Mouse (Mus musculus): ENCODE results near the gene 1700010B08Rik. TPM values are rescaled to one million over a fixed set of nuclear protein-coding genes. Genes with fewer than 3 reads are reported as not detected.

The 1700010B08Rik gene
- polyA plus RNA-seq, 2 experiments, result not detected

DNA sequence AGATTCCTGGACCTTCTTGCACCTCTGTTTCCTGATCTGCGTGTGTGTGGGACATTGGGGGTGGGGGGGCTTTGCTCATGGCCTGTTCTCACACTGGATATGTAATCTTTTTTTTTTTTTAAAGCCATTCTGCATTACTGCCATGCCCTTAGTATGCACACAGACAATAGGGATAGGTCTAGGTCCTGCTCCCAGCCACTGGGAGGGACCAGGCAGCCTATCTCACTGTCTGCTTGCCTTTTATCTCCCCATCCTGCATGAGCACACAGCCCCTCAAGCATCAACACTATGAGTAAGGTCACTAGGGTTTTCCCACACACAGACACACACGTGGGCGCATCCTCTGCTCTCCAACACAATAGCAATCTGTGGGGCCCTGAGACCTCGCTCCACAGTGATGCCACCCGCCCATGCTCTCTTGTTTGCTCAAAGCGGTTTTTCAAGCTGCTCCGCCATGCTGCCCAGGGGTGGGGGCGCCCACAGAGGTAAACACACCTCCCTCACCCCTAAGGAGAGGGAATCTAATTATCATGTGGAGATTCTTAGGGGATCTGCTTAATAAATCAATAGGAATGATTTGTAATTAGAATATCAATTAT lies 4.5 kb upstream of the 1700010B08Rik start:
- Histone ChIP-seq H3K27me3 (ENCODE audit: control insufficient read depth, insufficient read depth, low read length) (no peaks in the 10 kb centered on the region), H3K4me1 (ENCODE audit: control insufficient read depth, insufficient read depth, low read length) (peaks cover 10% of the 10 kb centered on the region), H3K9ac (ENCODE audit: low read depth, low read length, severe bottlenecking) (no peak overlapping the region), H3K9me3 (ENCODE audit: control insufficient read depth, low read length) (no peaks in the 10 kb centered on the region; the same call in 1 of the 2 replicates), H3K27ac (replicated peaks; ENCODE audit: low read depth, low read length) (no peak overlapping the region), H3K4me2 (replicated peaks; ENCODE audit: low read depth, low read length, severe bottlenecking) (no peak overlapping the region), H3K36me3 (ENCODE audit: control insufficient read depth, insufficient read depth, low read length) (no peaks in the 10 kb centered on the region), H3K4me3 (replicated peaks; ENCODE audit: low read length) (no peak overlapping the region)
- DNase-seq (ENCODE audit: low spot score) (no peak), ATAC-seq (ENCODE audit: low FRiP score, low read depth) (no peak)
- no peak for TF ChIP-seq POLR2A (IDR thresholded peaks at IDR 0.05; ENCODE audit: borderline replicate concordance, extremely low read depth, insufficient read depth, insufficient read length)
- 71% methylated on average over 8 of the region's 8 CpGs for WGBS

- H3K4me1 ChIP-seq (ENCODE audit: control insufficient read depth, insufficient read depth, low read length), result peaks cover 3% of the 10 kb centered on the region; the same call in 1 of the 2 replicates
- ATAC-seq (ENCODE audit: low FRiP score, low read depth) (no peak), DNase-seq (ENCODE audit: low spot score) (no peak)
- H3K4me2 ChIP-seq (replicated peaks; ENCODE audit: low read depth, low read length, severe bottlenecking), result no peak overlapping the region
- H3K4me3 ChIP-seq (replicated peaks; ENCODE audit: low read length), result no peak overlapping the region
- H3K27me3 ChIP-seq (ENCODE audit: control insufficient read depth, insufficient read depth, low read length), result no peaks in the 10 kb centered on the region
- 89% methylated on average over 5 of the region's 5 CpGs for WGBS
- H3K27ac ChIP-seq (replicated peaks; ENCODE audit: low read depth, low read length), result no peak overlapping the region
- no peaks in the 10 kb centered on the region for H3K36me3 ChIP-seq (ENCODE audit: control insufficient read depth, insufficient read depth, low read length)
- H3K9me3 ChIP-seq (ENCODE audit: control insufficient read depth, low read length), result no peaks in the 10 kb centered on the region; the same call in 1 of the 2 replicates
- TF ChIP-seq POLR2A (IDR thresholded peaks at IDR 0.05; ENCODE audit: borderline replicate concordance, extremely low read depth, insufficient read depth, insufficient read length), result no peak
- no peak overlapping the region for H3K9ac ChIP-seq (ENCODE audit: low read depth, low read length, severe bottlenecking)
Measured at GRCm38 (mm10) chr2:173716966-173717365, 2.2 kb upstream of the 1700010B08Rik start.

DNA sequence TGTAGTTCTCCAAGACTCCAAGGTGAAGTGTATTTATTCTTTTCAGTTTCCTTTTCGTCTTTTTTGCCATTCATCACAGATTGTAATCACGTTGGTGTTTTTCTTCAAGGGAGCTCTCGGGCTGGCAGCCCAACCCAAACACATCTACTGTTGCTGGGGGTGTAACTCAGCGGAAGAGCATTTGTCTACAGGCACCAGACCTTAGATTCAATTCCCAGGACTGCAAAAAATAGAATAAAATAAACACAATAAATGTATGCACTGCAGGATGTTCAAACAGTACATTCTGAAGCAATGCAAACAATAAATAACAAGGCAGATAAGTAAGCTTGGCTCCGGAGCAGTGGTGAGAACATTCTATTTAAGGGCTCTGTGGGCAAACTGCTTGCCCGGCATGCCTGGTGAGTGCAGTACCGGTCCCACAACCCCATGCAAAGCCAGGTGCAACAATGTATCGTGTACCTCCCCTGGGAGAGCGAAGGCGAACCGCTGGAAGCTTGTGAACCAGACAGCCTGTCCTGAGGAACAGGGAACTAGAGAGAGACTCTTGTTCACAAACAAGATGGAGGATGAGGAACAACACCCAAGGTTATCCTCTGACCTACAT lies 3.1 kb downstream of the 1700010B08Rik start:
- Histone ChIP-seq H3K27ac (replicated peaks; ENCODE audit: low read depth, low read length) (no peak overlapping the region), H3K27me3 (ENCODE audit: control insufficient read depth, insufficient read depth, low read length) (no peaks in the 10 kb centered on the region), H3K36me3 (ENCODE audit: control insufficient read depth, insufficient read depth, low read length) (no peaks in the 10 kb centered on the region), H3K9ac (ENCODE audit: low read depth, low read length, severe bottlenecking) (no peak overlapping the region), H3K4me1 (ENCODE audit: control insufficient read depth, insufficient read depth, low read length) (peaks cover 4% of the 10 kb centered on the region), H3K4me3 (replicated peaks; ENCODE audit: low read length) (no peak overlapping the region), H3K9me3 (ENCODE audit: control insufficient read depth, low read length) (no peaks in the 10 kb centered on the region; the same call in 1 of the 2 replicates), H3K4me2 (replicated peaks; ENCODE audit: low read depth, low read length, severe bottlenecking) (no peak overlapping the region)
- DNase-seq (ENCODE audit: low spot score) (no peak), ATAC-seq (ENCODE audit: low FRiP score, low read depth) (no peak)
- no peak for TF ChIP-seq POLR2A (IDR thresholded peaks at IDR 0.05; ENCODE audit: borderline replicate concordance, extremely low read depth, insufficient read depth, insufficient read length)
- 74% methylated on average over 11 of the region's 11 CpGs for WGBS

- ATAC-seq (ENCODE audit: low FRiP score, low read depth), result peak; percentile 38; the same call in 1 of the 2 replicates
- DNase-seq (ENCODE audit: low spot score), result no peak
Measured at GRCm38 (mm10) chr2:173724382-173724781, 5.2 kb downstream of the 1700010B08Rik start.

DNA sequence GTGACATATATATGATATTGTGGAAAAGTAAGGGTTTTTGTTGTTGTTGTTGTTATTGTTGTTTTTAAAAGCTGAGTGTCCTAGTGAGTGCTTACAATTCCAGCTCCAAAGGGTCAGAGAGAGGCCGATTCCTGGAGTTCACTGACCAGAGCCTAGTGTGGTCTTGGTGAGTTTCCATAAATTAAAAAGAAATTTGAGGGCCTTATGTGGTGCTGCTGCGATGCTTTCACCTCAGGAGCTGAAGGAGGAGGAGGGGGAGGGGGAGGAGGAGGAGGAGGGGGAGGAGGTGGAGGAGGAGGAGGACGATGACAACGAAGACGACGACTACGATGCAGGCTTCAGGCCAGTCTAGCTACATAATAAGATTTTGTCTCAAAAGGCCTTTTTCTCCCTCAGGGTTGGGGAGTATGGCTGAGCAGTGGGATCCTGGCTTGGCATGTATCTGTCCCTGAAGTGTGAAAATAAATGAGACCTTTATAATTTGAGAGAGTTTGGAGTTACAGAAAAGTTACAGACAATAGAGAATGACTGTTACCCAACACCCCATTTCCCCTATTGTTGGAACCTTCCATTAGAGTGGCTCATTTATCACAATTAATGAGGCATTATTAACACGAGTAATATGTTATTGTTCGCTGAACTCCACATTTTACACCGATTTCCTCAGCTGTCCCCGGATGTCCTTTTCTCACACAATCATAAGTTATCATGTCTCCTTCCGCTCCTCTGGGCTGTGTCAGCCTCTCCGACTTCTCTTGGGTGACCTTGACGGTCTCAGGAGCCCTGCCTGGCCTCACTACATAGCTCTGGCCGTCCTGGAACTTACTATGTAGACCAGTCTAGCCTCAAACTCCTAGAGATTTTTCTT lies 6.0 kb downstream of the 1700010B08Rik start:
- H3K9me3 ChIP-seq (ENCODE audit: control insufficient read depth, low read length), result no peaks in the 10 kb centered on the region
- H3K27me3 ChIP-seq (ENCODE audit: control insufficient read depth, insufficient read depth, low read length), result no peaks in the 10 kb centered on the region
- H3K4me3 ChIP-seq (replicated peaks; ENCODE audit: low read length), result no peak overlapping the region
- 74% methylated on average over 15 of the region's 15 CpGs for WGBS
- DNase-seq (ENCODE audit: low spot score) (no peak), ATAC-seq (ENCODE audit: low FRiP score, low read depth) (no peak)
- H3K4me1 ChIP-seq (ENCODE audit: control insufficient read depth, insufficient read depth, low read length), result peaks cover 4% of the 10 kb centered on the region
- TF ChIP-seq POLR2A (IDR thresholded peaks at IDR 0.05; ENCODE audit: borderline replicate concordance, extremely low read depth, insufficient read depth, insufficient read length), result no peak
- H3K36me3 ChIP-seq (ENCODE audit: control insufficient read depth, insufficient read depth, low read length), result no peaks in the 10 kb centered on the region
- no peak overlapping the region for H3K4me2 ChIP-seq (replicated peaks; ENCODE audit: low read depth, low read length, severe bottlenecking)
- H3K9ac ChIP-seq (ENCODE audit: low read depth, low read length, severe bottlenecking), result no peak overlapping the region
- no peak overlapping the region for H3K27ac ChIP-seq (replicated peaks; ENCODE audit: low read depth, low read length)

More at GRCm38 (mm10) chr2:173724382-173724781, 5.2 kb downstream of the 1700010B08Rik start:
- TF ChIP-seq POLR2A (IDR thresholded peaks at IDR 0.05; ENCODE audit: borderline replicate concordance, extremely low read depth, insufficient read depth, insufficient read length), result no peak
- Histone ChIP-seq H3K27me3 (ENCODE audit: control insufficient read depth, insufficient read depth, low read length) (no peaks in the 10 kb centered on the region), H3K9ac (ENCODE audit: low read depth, low read length, severe bottlenecking) (peak overlapping the region; percentile 32; the same call in 1 of the 2 replicates), H3K4me3 (replicated peaks; ENCODE audit: low read length) (no peak overlapping the region), H3K4me2 (replicated peaks; ENCODE audit: low read depth, low read length, severe bottlenecking) (no peak overlapping the region), H3K9me3 (ENCODE audit: control insufficient read depth, low read length) (no peaks in the 10 kb centered on the region), H3K27ac (replicated peaks; ENCODE audit: low read depth, low read length) (no peak overlapping the region), H3K36me3 (ENCODE audit: control insufficient read depth, insufficient read depth, low read length) (no peaks in the 10 kb centered on the region), H3K4me1 (ENCODE audit: control insufficient read depth, insufficient read depth, low read length) (peaks cover 4% of the 10 kb centered on the region)
- 32% methylated on average over 14 of the region's 14 CpGs for WGBS

Data from limb, embryonic 14.5 days (tissue).